Mouse (Mus musculus) neural tube, embryonic 11.5 days (tissue): Measurements from ENCODE around the gene Snrnp25. TPM values are rescaled to one million over a fixed set of nuclear protein-coding genes. Genes with fewer than 3 reads are reported as not detected.

Experiments
- ATAC-seq: fragments of 200-750 bp; cut with Nextera tagmentation; 2 replicates; pipeline ENCODE4 v1.8.0; 2017; ENCODE audit warnings: moderate number of reproducible peaks, mild to moderate bottlenecking, moderate TSS enrichment, moderate library complexity; ENCODE audit not compliant: insufficient read depth, low FRiP score, low TSS enrichment
- DNase-seq: peaks from one replicate; pipeline ENCODE4 v3.0.0-alpha.2; 2015; ENCODE audit warnings: low spot score
- H3K27ac ChIP-seq: fragments of 300-500 bp; sonication (generic); 2 replicates; pipeline ENCODE4 v1.5.1; 2014; ENCODE audit warnings: low read depth, mild to moderate bottlenecking, low read length
- H3K27me3 ChIP-seq: fragments of 300-500 bp; sonication (generic); 2 replicates; pipeline ENCODE4 v1.6.1; 2014; ENCODE audit warnings: mild to moderate bottlenecking, low read length, mixed read lengths; ENCODE audit not compliant: control insufficient read depth, insufficient read depth
- H3K36me3 ChIP-seq: fragments of 300-500 bp; sonication (generic); 2 replicates; pipeline ENCODE4 v1.6.1; 2014; ENCODE audit warnings: mild to moderate bottlenecking, low read length, moderate library complexity, mixed read lengths; ENCODE audit not compliant: control insufficient read depth, insufficient read depth
- H3K4me1 ChIP-seq: fragments of 300-500 bp; sonication (generic); 2 replicates; pipeline ENCODE4 v1.6.1; 2014; ENCODE audit warnings: low read length, mixed read lengths; ENCODE audit not compliant: control insufficient read depth, insufficient read depth
- H3K4me2 ChIP-seq: fragments of 300-500 bp; sonication (generic); 2 replicates; pipeline ENCODE4 v1.6.1; 2014; ENCODE audit warnings: low read depth, mild to moderate bottlenecking, moderate library complexity
- H3K4me3 ChIP-seq: fragments of 300-500 bp; sonication (generic); 2 replicates; pipeline ENCODE4 v1.5.1; 2014; ENCODE audit warnings: low read depth, low read length
- H3K9ac ChIP-seq: fragments of 300-500 bp; sonication (generic); 2 replicates; pipeline ENCODE4 v1.6.1; 2014; ENCODE audit warnings: mild to moderate bottlenecking, low read length
- H3K9me3 ChIP-seq: fragments of 300-500 bp; sonication (generic); 2 replicates; pipeline ENCODE4 v1.6.1; 2016; ENCODE audit warnings: low read length; ENCODE audit not compliant: control insufficient read depth
- WGBS: fragments of 180-500 bp; shearing (Covaris S2); extraction: QIAGEN DNeasy Blood & Tissue Kit; methylation state at CpG from one replicate; pipeline ENCODE4 v1.1.7; 2014; 5-methylcytosine and 5-hydroxymethylcytosine counted together
- polyA plus RNA-seq: library from polyadenylated mRNA; unstranded; fragments of >200 nt; fragmentation: Nextera tagmentation; extraction: Ambion mirVana; gene quantifications from 2 replicates; pipeline ENCODE4 v1.2.1, GENCODE M21; 2014

Snrnp25 gene
- polyA plus RNA-seq, 1 experiment from 2014 or later = 73.4 TPM

GRCm38 (mm10) chr11:32253121-32253520 lies 47.9 kb downstream of the Snrnp25 start:
- Histone ChIP-seq H3K4me3 (no peak overlapping the region), H3K36me3 (no peaks in the 10 kb centered on the region), H3K27ac (no peak overlapping the region), H3K9ac (no peak overlapping the region), H3K4me2 (no peak overlapping the region), H3K4me1 (no peaks in the 10 kb centered on the region), H3K27me3 (no peaks in the 10 kb centered on the region), H3K9me3 (no peaks in the 10 kb centered on the region)
- 92% methylated on average over 1 of the region's 1 CpGs for WGBS
- ATAC-seq (no peak), DNase-seq (no peak)

GRCm38 (mm10) chr11:32256146-32256545 lies 50.9 kb downstream of the Snrnp25 start:
- Histone ChIP-seq H3K4me1 (no peaks in the 10 kb centered on the region), H3K9ac (no peak overlapping the region), H3K27ac (no peak overlapping the region), H3K36me3 (0 out of 2 replicates have a peak, but pooled peaks cover 2% of the 10 kb centered on the region), H3K4me2 (no peak overlapping the region), H3K4me3 (no peak overlapping the region), H3K27me3 (no peaks in the 10 kb centered on the region), H3K9me3 (no peaks in the 10 kb centered on the region)
- DNase-seq (no peak), ATAC-seq (no peak)
- 96% methylated on average over 1 of the region's 1 CpGs for WGBS

- no peak overlapping the region for H3K4me2 ChIP-seq
- H3K9me3 ChIP-seq = no peaks in the 10 kb centered on the region
- H3K4me3 ChIP-seq = no peak overlapping the region
- no peak overlapping the region for H3K9ac ChIP-seq
- H3K27me3 ChIP-seq = no peaks in the 10 kb centered on the region
- no peaks in the 10 kb centered on the region for H3K4me1 ChIP-seq
- no peak overlapping the region for H3K27ac ChIP-seq
- 0 out of 2 replicates have a peak, but pooled peaks cover 2% of the 10 kb centered on the region for H3K36me3 ChIP-seq
- DNase-seq = no peak
- no peak for ATAC-seq
- 89% methylated on average over 3 of the region's 3 CpGs for WGBS
Measured at GRCm38 (mm10) chr11:32256566-32256965, 51.4 kb downstream of the Snrnp25 start.

Other genes with a start within 250 kb of the Snrnp25 start
- gene 4930524B15Rik, start 239.8 kb upstream of the Snrnp25 start, polyA plus RNA-seq = 0.27 TPM in 1 of 2 replicates, not detected in the other
- 35.2 and 39.2 TPM in 2 replicates for gene Nsg2, start 205.0 kb upstream of the Snrnp25 start, polyA plus RNA-seq
- 0.07 TPM in 1 of 2 replicates, not detected in the other for gene Il9r, start 5.1 kb upstream of the Snrnp25 start, polyA plus RNA-seq
- 24.6 and 24.7 TPM in 2 replicates for gene Rhbdf1, start 16.9 kb downstream of the Snrnp25 start, polyA plus RNA-seq
- 29.4 and 31.2 TPM in 2 replicates for gene Mpg, start 21.1 kb downstream of the Snrnp25 start, polyA plus RNA-seq
- gene Nprl3, start 62.3 kb downstream of the Snrnp25 start, polyA plus RNA-seq = 29.0 and 33.0 TPM in 2 replicates
- 2,412 and 2,433 TPM in 2 replicates for gene Hba-x, start 71.0 kb downstream of the Snrnp25 start, polyA plus RNA-seq
- 2,190 and 2,258 TPM in 2 replicates for gene Hba-a1, start 78.1 kb downstream of the Snrnp25 start, polyA plus RNA-seq
- gene Hbq1b, start 81.5 kb downstream of the Snrnp25 start, polyA plus RNA-seq = 4.4 and 4.5 TPM in 2 replicates
- gene Hba-a2, start 91.1 kb downstream of the Snrnp25 start, polyA plus RNA-seq = 4,557 and 4,602 TPM in 2 replicates
- 0.42 TPM in 1 of 2 replicates, not detected in the other for gene Hbq1a, start 94.7 kb downstream of the Snrnp25 start, polyA plus RNA-seq
- gene Sh3pxd2b, start 142.4 kb downstream of the Snrnp25 start, polyA plus RNA-seq = 23.7 TPM in 2 replicates
- gene Ubtd2, start 250.0 kb downstream of the Snrnp25 start, polyA plus RNA-seq = 61.4 and 72.6 TPM in 2 replicates